Mouse (Mus musculus) skeletal muscle tissue, postnatal 0 days (tissue): ENCODE results near the gene Gspt2. TPM values are rescaled to one million over a fixed set of nuclear protein-coding genes. Genes with fewer than 3 reads are reported as not detected.

Experiments used
- polyA plus RNA-seq: library from polyadenylated mRNA; unstranded; fragments of >200 nt; fragmentation: Nextera tagmentation; extraction: Ambion mirVana; gene quantifications from 2 replicates; pipeline ENCODE4 v1.2.1, GENCODE M21; 2015

The Gspt2 gene
- 1.4 and 1.6 TPM in 2 replicates for polyA plus RNA-seq

DNA sequence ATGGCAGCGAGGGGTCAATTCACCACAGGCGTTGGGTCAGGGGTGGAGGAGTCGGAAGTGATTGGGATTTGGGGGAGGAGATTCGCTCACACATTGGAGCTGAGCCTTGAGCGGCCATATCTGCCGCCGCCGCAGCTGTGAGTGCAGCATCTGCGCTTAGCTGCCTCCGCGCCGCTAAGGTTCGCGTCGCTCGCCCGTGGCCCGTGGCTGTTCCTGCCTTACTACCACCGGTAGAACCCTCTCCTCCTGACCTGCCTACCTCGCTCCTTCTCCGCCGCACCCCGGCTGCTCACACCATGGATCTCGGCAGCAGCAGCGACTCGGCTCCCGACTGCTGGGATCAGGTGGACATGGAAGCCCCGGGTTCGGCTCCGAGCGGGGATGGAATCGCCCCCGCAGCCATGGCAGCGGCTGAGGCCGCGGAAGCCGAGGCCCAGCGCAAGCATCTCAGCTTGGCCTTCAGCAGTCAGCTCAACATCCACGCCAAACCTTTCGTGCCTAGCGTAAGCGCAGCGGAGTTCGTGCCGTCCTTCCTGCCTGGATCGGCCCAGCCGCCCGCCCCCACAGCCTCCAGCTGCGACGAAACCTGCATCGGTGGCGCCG, at the start of gene Gspt2:
Gene Gspt2, plus strand, starts transcription at position 109 of the 603 bp plus-strand sequence.

Other genes starting within 250 kb of the Gspt2 start
- gene Maged1, start 93.9 kb upstream of the Gspt2 start, polyA plus RNA-seq = 341 and 360 TPM in 2 replicates
- gene Zxdb, start 88.5 kb downstream of the Gspt2 start, polyA plus RNA-seq = 0.52 and 0.72 TPM in 2 replicates